Mouse (Mus musculus) CH12.LX (cell line): Measurements from ENCODE around the gene Gm20431. TPM values are rescaled to one million over a fixed set of nuclear protein-coding genes. Genes with fewer than 3 reads are reported as not detected.

Experiments
- DNase-seq: peaks from one replicate; pipeline ENCODE4 v3.0.0-alpha.2; 2013; ENCODE audit errors: extremely low read depth
- H3K27ac ChIP-seq: 2 replicates; pipeline ENCODE4 v1.5.1; 2012; ENCODE audit warnings: low read depth, mild to moderate bottlenecking, control low read depth, moderate library complexity; ENCODE audit not compliant: insufficient read depth
- H3K27me3 ChIP-seq: replicated peaks from 2 replicates; pipeline ENCODE3; 2012; ENCODE audit warnings: inconsistent platforms
- H3K36me3 ChIP-seq, 2 experiments: replicated peaks in 1 of 2; 2 replicates each; pipeline versions ENCODE3 to v1.6.1; 2012; ENCODE audit warnings: inconsistent platforms in 1 of 2, low read length in 1 of 2, mild to moderate bottlenecking in 1 of 2, mixed read lengths in 1 of 2, moderate library complexity in 1 of 2; ENCODE audit not compliant: control insufficient read depth in 1 of 2, insufficient read depth in 1 of 2
- H3K4me1 ChIP-seq, 2 experiments: 2 replicates each; pipeline ENCODE4 v1.6.1; 2012; ENCODE audit warnings: inconsistent platforms in 1 of 2, moderate library complexity in 1 of 2; ENCODE audit not compliant: insufficient read depth in 2 of 2, control insufficient read depth in 1 of 2
- H3K4me2 ChIP-seq: 2 replicates; pipeline ENCODE4 v1.6.1; 2012; ENCODE audit warnings: low read depth, mild to moderate bottlenecking, control low read depth; ENCODE audit not compliant: poor library complexity, insufficient read depth, severe bottlenecking
- H3K4me3 ChIP-seq, 3 experiments: fragments of 150-350 bp in 1 of 3; sonication (generic) in 1 of 3; replicated peaks in 1 of 3; 2 replicates each; pipeline versions ENCODE3 to v1.5.1; 2011 to 2012; ENCODE audit warnings: low read depth in 2 of 3, low read length in 2 of 3, mild to moderate bottlenecking in 2 of 3, moderate library complexity in 2 of 3, control low read depth in 1 of 3, improper control_type of control experiment in 1 of 3, inconsistent platforms in 1 of 3, mixed read lengths in 1 of 3; ENCODE audit not compliant: poor library complexity in 1 of 3
- H3K79me2 ChIP-seq: replicated peaks from 2 replicates; pipeline ENCODE4 v1.6.1; 2012; ENCODE audit warnings: mild to moderate bottlenecking, moderate library complexity; ENCODE audit not compliant: control insufficient read depth, poor library complexity, insufficient read depth, severe bottlenecking; ENCODE audit errors: extremely low read depth
- H3K9ac ChIP-seq: 2 replicates; pipeline ENCODE4 v1.6.1; 2012; ENCODE audit warnings: low read depth, mild to moderate bottlenecking, control low read depth, moderate library complexity; ENCODE audit not compliant: insufficient read depth
- H3K9me3 ChIP-seq: replicated peaks from 2 replicates; pipeline ENCODE3; 2012; ENCODE audit warnings: low read length, inconsistent platforms, mixed read lengths
- BHLHE40 ChIP-seq: IDR thresholded peaks from 2 replicates; pipeline ENCODE4 v1.6.1; 2011; ENCODE audit warnings: mild to moderate bottlenecking, low read depth, low read length, improper control_type of control experiment
- CTCF ChIP-seq, 2 experiments: IDR thresholded peaks in 1 of 2; conservative IDR thresholded peaks in 1 of 2; 2 replicates each; pipeline ENCODE4 v1.5.1; 2011 to 2012; ENCODE audit warnings: low read depth in 2 of 2, low read length in 2 of 2, improper control_type of control experiment in 1 of 2, inconsistent platforms in 1 of 2, mild to moderate bottlenecking in 1 of 2, moderate library complexity in 1 of 2
- GABPA ChIP-seq: IDR thresholded peaks from 2 replicates; pipeline ENCODE4 v1.6.1; 2012; ENCODE audit warnings: low read depth, low read length, improper control_type of control experiment, inconsistent platforms; ENCODE audit not compliant: insufficient replicate concordance
- MAFK ChIP-seq: IDR thresholded peaks from 2 replicates; pipeline ENCODE4 v1.6.1; 2011; ENCODE audit warnings: low read length, improper control_type of control experiment; ENCODE audit not compliant: insufficient replicate concordance
- MAZ ChIP-seq: IDR thresholded peaks from 2 replicates; pipeline ENCODE4 v1.6.1; 2012; ENCODE audit warnings: low read depth, mild to moderate bottlenecking, inconsistent platforms, low read length, improper control_type of control experiment, moderate library complexity
- RAD21 ChIP-seq: IDR thresholded peaks from 2 replicates; pipeline ENCODE4 v1.6.1; 2011; ENCODE audit warnings: low read depth, mild to moderate bottlenecking, low read length, improper control_type of control experiment, moderate library complexity
- RCOR1 ChIP-seq: conservative IDR thresholded peaks from 2 replicates; pipeline ENCODE4 v1.6.1; 2012; ENCODE audit warnings: low read depth, mild to moderate bottlenecking, inconsistent platforms, low read length, improper control_type of control experiment
- SMC3 ChIP-seq: IDR thresholded peaks from 2 replicates; pipeline ENCODE4 v1.6.1; 2011; ENCODE audit warnings: low read depth, low read length, improper control_type of control experiment
- TCF12 ChIP-seq: IDR thresholded peaks from 2 replicates; pipeline ENCODE4 v1.6.1; 2014; ENCODE audit warnings: low read depth, mild to moderate bottlenecking, inconsistent platforms, low read length, improper control_type of control experiment
- UBTF ChIP-seq: IDR thresholded peaks from 2 replicates; pipeline ENCODE4 v1.6.1; 2012; ENCODE audit warnings: low read depth, mild to moderate bottlenecking, inconsistent platforms, low read length, improper control_type of control experiment, moderate library complexity
- ZKSCAN1 ChIP-seq: IDR thresholded peaks from 2 replicates; pipeline ENCODE4 v1.6.1; 2012; ENCODE audit warnings: low read depth, inconsistent platforms, low read length, improper control_type of control experiment, borderline replicate concordance
- ZMIZ1 ChIP-seq: IDR thresholded peaks from 2 replicates; pipeline ENCODE4 v1.6.1; 2012; ENCODE audit warnings: low read depth, mild to moderate bottlenecking, inconsistent platforms, low read length, improper control_type of control experiment
- ZNF384 ChIP-seq: IDR thresholded peaks from 2 replicates; pipeline ENCODE4 v1.6.1; 2012; ENCODE audit warnings: low read depth, low read length, improper control_type of control experiment, inconsistent platforms
- dilution Hi-C: fragments of 300-500 bp; cut with MboI; formaldehyde crosslinking; loops from 2 replicates; pipeline ENCODE4 v1.14.3; 2020; ENCODE audit warnings: low sequenced_read_pairs; ENCODE audit not compliant: extremely low pct_unique_long_range_greater_than_20kb, extremely low pct_ligation_motif_present
- in situ Hi-C: fragments of 300-500 bp; cut with MboI; formaldehyde crosslinking; loops from 3 replicates; pipeline ENCODE4 v1.14.3; 2019; ENCODE audit warnings: low sequenced_read_pairs, low pct_ligation_motif_present, low pct_unique_long_range_greater_than_20kb, mixed read lengths
- polyA plus RNA-seq: library from polyadenylated mRNA; unstranded; fragments of >175 nt; gene quantifications from 2 replicates; pipeline ENCODE4 v1.2.1, GENCODE M21; 2012; ENCODE audit warnings: low read depth; ENCODE audit not compliant: insufficient read length
- total RNA-seq, 2 experiments: library from RNA; depleted of rRNA; stranded (reverse); fragments of 300-350 nt in 1 of 2; fragments of >200 nt in 1 of 2; gene quantifications; 2 replicates each; pipeline ENCODE4 v1.2.3; 2012 to 2014

Gene Gm20431
- total and polyA plus RNA-seq, 3 experiments: 2.4 to 15.0 TPM; not detected in 1

- dilution Hi-C loops: no loop called here
- peaks cover 69 to 82% of the 10 kb centered on the region in 2 experiments for H3K36me3 ChIP-seq
These were observed 50.0 kb downstream of the Gm20431 start for GRCm38 (mm10) chr2:167611287-167611686.

GRCm38 (mm10) chr2:167606745-167607123 lies 54.6 kb downstream of the Gm20431 start:
- Histone ChIP-seq H3K4me3 (no peak overlapping the region), H3K27ac (no peak overlapping the region), H3K27me3 (no peaks in the 10 kb centered on the region), H3K9me3 (no peaks in the 10 kb centered on the region), H3K4me2 (no peak overlapping the region), H3K36me3 (peaks cover 32 to 44% of the 10 kb centered on the region in 2 experiments), H3K4me1 (peaks cover 3 to 32% of the 10 kb centered on the region in 2 experiments; a peak in 3 of 4 replicates), H3K79me2 (no peaks in the 10 kb centered on the region), H3K9ac (no peak overlapping the region)
- no peak for DNase-seq
- dilution Hi-C loops: no loop called here
- no peak for TF ChIP-seq BHLHE40
- no peak for TF ChIP-seq MAZ
- no peak for TF ChIP-seq ZKSCAN1
- no peak for TF ChIP-seq ZNF384
- TF ChIP-seq TCF12: no peak
- in situ Hi-C loops: no loop called here

More at GRCm38 (mm10) chr2:167611287-167611686, 50.0 kb downstream of the Gm20431 start:
- Histone ChIP-seq H3K27me3 (no peaks in the 10 kb centered on the region), H3K4me2 (no peak overlapping the region), H3K27ac (no peak overlapping the region), H3K4me1 (peaks cover 3 to 11% of the 10 kb centered on the region in 2 experiments; a peak in 3 of 4 replicates), H3K4me3 (no peak overlapping the region), H3K79me2 (peaks cover 9% of the 10 kb centered on the region), H3K9me3 (peaks cover 14% of the 10 kb centered on the region), H3K9ac (no peak overlapping the region)
- no peak for DNase-seq
- TF ChIP-seq RAD21 (peak; percentile 49), SMC3 (peak; percentile 47), RCOR1 (no peak), ZMIZ1 (no peak), UBTF (no peak), MAFK (no peak), GABPA (no peak), CTCF (conservative IDR thresholded peaks at IDR 0.05 in 1 of 2, IDR thresholded peaks at IDR 0.05 in 1 of 2; ENCODE audit: low read depth in 2 of 2, low read length in 2 of 2) (peak in 1 of 2 experiments; percentile 75; a peak in 2 of 4 replicates)
- in situ Hi-C loops: no loop called here
